Mouse (Mus musculus): ENCODE data around the gene Brpf3.

- no peak for TF ChIP-seq CTCF (IDR thresholded peaks at IDR 0.05)
- TF ChIP-seq EP300 (IDR thresholded peaks at IDR 0.05): no peak
Measured at GRCm38 (mm10) chr17:28875316-28875715, 74.4 kb downstream of the Brpf3 start.
